In the genomic region with DNA sequence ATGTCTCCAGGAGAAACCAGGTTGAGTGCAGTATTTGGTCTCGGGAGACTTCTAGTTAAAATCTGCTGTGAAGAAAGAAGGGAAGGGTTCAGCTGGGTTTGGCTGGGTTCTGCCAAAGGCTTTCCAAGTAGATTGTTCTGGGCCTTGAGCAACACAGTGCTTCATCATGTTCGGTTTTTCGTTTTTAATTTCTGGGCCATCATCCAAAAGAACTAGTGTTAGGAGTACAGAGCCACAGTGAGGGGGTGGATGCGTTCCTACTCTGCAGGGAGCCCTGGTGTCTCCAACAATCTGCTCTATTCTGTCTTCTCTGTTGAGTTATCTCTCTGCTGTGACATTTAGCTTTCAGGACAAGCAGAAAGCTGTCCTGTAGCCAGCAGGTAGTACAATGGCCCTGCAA, we compare ENCODE assay signal across 10 mouse cellular contexts. TPM values are rescaled to one million over a fixed set of nuclear protein-coding genes. Genes with fewer than 3 reads are reported as not detected.
A peak's percentile ranks its signal among the peaks of the same experiment; 100 is the strongest.
DNase-seq lines count a peak whose midpoint lies in the region; ATAC-seq and TF ChIP-seq lines count a peak whose summit lies in the region.
"Had no signal": no experiment of that assay in that cellular context is flagged by ENCODE, and none has a peak within 500 bp of the region (broad histone marks: within the 10 kb centered on the region; RNA-seq: fewer than 3 reads in every experiment).

No protein-coding gene starts in this region.

- DNase-seq in lung, embryonic 14.5 days: peak; percentile 52
- no peak for DNase-seq in lung, adult 2 months
- peak; percentile 65 to 84 for DNase-seq in cerebellum, adult 2 months
- peak; percentile 18 for DNase-seq in heart, postnatal 25 days (ENCODE audit: low spot score)
- peak; percentile 51 for DNase-seq in lung, postnatal 36 days
- no peak for DNase-seq in hindbrain, embryonic 10.5 days (ENCODE audit: low spot score)
- no peak for DNase-seq in liver

- H3K9me3 ChIP-seq in lung, embryonic 14.5 days (ENCODE audit: low read depth, low read length): no peaks in the 10 kb centered on the region
- no peaks in the 10 kb centered on the region for H3K9me3 ChIP-seq in hindbrain, embryonic 10.5 days
- no peaks in the 10 kb centered on the region for H3K9me3 ChIP-seq in midbrain, embryonic 15.5 days
- H3K9me3 ChIP-seq: embryonic facial prominence, embryonic 13.5 days had no signal

- no peak for ATAC-seq in lung, embryonic 14.5 days (ENCODE audit: insufficient read depth)
- no peak for ATAC-seq in midbrain, embryonic 15.5 days (replicated peaks)

- no peak overlapping the region for H3K9ac ChIP-seq in lung, embryonic 14.5 days
- H3K9ac ChIP-seq in midbrain, embryonic 15.5 days: no peak overlapping the region
- H3K9ac ChIP-seq: embryonic facial prominence, embryonic 13.5 days had no signal

- H3K36me3 ChIP-seq in lung, embryonic 14.5 days (ENCODE audit: insufficient read depth): peaks cover 42% of the 10 kb centered on the region
- H3K36me3 ChIP-seq in hindbrain, embryonic 10.5 days: peaks cover 69% of the 10 kb centered on the region
- H3K36me3 ChIP-seq in midbrain, embryonic 15.5 days (replicated peaks): peaks cover 33% of the 10 kb centered on the region

- no peaks in the 10 kb centered on the region for H3K4me1 ChIP-seq in lung, embryonic 14.5 days (ENCODE audit: insufficient read depth)
- peaks cover 4% of the 10 kb centered on the region; the same call in 1 of the 2 replicates for H3K4me1 ChIP-seq in lung, adult 2 months (ENCODE audit: control insufficient read depth, insufficient read depth, low read length)
- H3K4me1 ChIP-seq in cerebellum, adult 2 months (ENCODE audit: control insufficient read depth, insufficient read depth, low read length): peaks cover 13% of the 10 kb centered on the region
- peaks cover 12% of the 10 kb centered on the region for H3K4me1 ChIP-seq in hindbrain, embryonic 10.5 days (replicated peaks)
- H3K4me1 ChIP-seq in midbrain, embryonic 15.5 days: peaks cover 13% of the 10 kb centered on the region

- TF ChIP-seq CTCF in lung, embryonic 14.5 days (IDR thresholded peaks at IDR 0.05; ENCODE audit: low read depth): no peak
- no peak for TF ChIP-seq CTCF in lung, adult 2 months (IDR thresholded peaks at IDR 0.05; ENCODE audit: insufficient read depth, low read length)
- no peak for TF ChIP-seq CTCF in cerebellum, adult 2 months (IDR thresholded peaks at IDR 0.05; ENCODE audit: borderline replicate concordance, insufficient read depth, low read depth, low read length)

- H3K4me2 ChIP-seq in lung, embryonic 14.5 days: no peak overlapping the region
- H3K4me2 ChIP-seq in midbrain, embryonic 15.5 days: no peak overlapping the region
- H3K4me2 ChIP-seq: embryonic facial prominence, embryonic 13.5 days had no signal

- no peak overlapping the region for H3K27ac ChIP-seq in lung, embryonic 14.5 days (ENCODE audit: low read depth)
- H3K27ac ChIP-seq in cerebellum, adult 2 months (ENCODE audit: insufficient read depth, low read length): peak overlapping the region; percentile 37
- H3K27ac ChIP-seq in hindbrain, embryonic 10.5 days: no peak overlapping the region
- no peak overlapping the region for H3K27ac ChIP-seq in midbrain, embryonic 15.5 days
- H3K27ac ChIP-seq: embryonic facial prominence, embryonic 13.5 days; kidney, postnatal 0 days had no signal

- WGBS in lung, embryonic 14.5 days: 68% methylated on average over 4 of the region's 4 CpGs
- 73% methylated on average over 4 of the region's 4 CpGs for WGBS in lung, adult 2 months
- 4% methylated on average over 4 of the region's 4 CpGs for WGBS in cerebellum, adult 2 months
- 93% methylated on average over 4 of the region's 4 CpGs for WGBS in hindbrain, embryonic 10.5 days
- 83% methylated on average over 4 of the region's 4 CpGs for WGBS in midbrain, embryonic 15.5 days

- intact Hi-C loops in heart, postnatal 25 days (cut with DNase I): loop anchor here (5.0 kb wide), 1 partner anchor 36 kb away; no protein-coding TSS in a partner anchor

- no peaks in the 10 kb centered on the region for H3K27me3 ChIP-seq in lung, embryonic 14.5 days (ENCODE audit: insufficient read depth, low read length)
- H3K27me3 ChIP-seq in cerebellum, adult 2 months (ENCODE audit: control insufficient read depth, insufficient read depth, low read length): no peaks in the 10 kb centered on the region
- no peaks in the 10 kb centered on the region for H3K27me3 ChIP-seq in hindbrain, embryonic 10.5 days (ENCODE audit: insufficient read depth, poor library complexity, severe bottlenecking)
- no peaks in the 10 kb centered on the region for H3K27me3 ChIP-seq in midbrain, embryonic 15.5 days (replicated peaks)
- H3K27me3 ChIP-seq: embryonic facial prominence, embryonic 13.5 days had no signal

- H3K4me3 ChIP-seq in lung, embryonic 14.5 days (ENCODE audit: low read depth, low read length): no peak overlapping the region
- no peak overlapping the region for H3K4me3 ChIP-seq in lung, adult 2 months (replicated peaks; ENCODE audit: extremely low read depth, low read depth, low read length)
- H3K4me3 ChIP-seq in cerebellum, adult 2 months (replicated peaks; ENCODE audit: insufficient read depth, low read depth, low read length): no peak overlapping the region
- no peak overlapping the region for H3K4me3 ChIP-seq in hindbrain, embryonic 10.5 days
- no peak overlapping the region for H3K4me3 ChIP-seq in midbrain, embryonic 15.5 days
- H3K4me3 ChIP-seq: embryonic facial prominence, embryonic 13.5 days had no signal

- TF ChIP-seq POLR2A in lung, adult 2 months (IDR thresholded peaks at IDR 0.05; ENCODE audit: borderline replicate concordance, extremely low read depth, low read depth, low read length): no peak
- TF ChIP-seq POLR2A in cerebellum, adult 2 months (IDR thresholded peaks at IDR 0.05; ENCODE audit: borderline replicate concordance, insufficient read depth, low read length): no peak

RNA-seq across cellular contexts. Expression of gene Lman2l, which starts 4.0 kb away (rescaled TPM):
- 27.4 and 29.7 TPM in 2 replicates for polyA plus RNA-seq in lung, embryonic 14.5 days (2014; fragmentation: Nextera tagmentation; extraction: Ambion mirVana)
- polyA plus RNA-seq in lung, adult 2 months (2012; rRNA removed): 9.7 and 15.9 TPM in 2 replicates
- 37.9 and 41.9 TPM in 2 replicates for polyA plus RNA-seq in cerebellum, adult 2 months (2012; rRNA removed)
- total RNA-seq in heart, postnatal 25 days (2021): 10 to 100 TPM; 22.8 to 27.2 TPM
- 62.9 and 65.2 TPM in 2 replicates for polyA plus RNA-seq in hindbrain, embryonic 10.5 days (2016; fragmentation: Nextera tagmentation; extraction: Ambion mirVana)
- polyA plus RNA-seq in midbrain, embryonic 15.5 days (2015; fragmentation: Nextera tagmentation; extraction: Ambion mirVana): 67.3 and 74.5 TPM in 2 replicates

RNA-seq across cellular contexts. Expression of gene Cnnm4, which starts 30.3 kb away (rescaled TPM):
- 10.9 and 11.0 TPM in 2 replicates for polyA plus RNA-seq in lung, embryonic 14.5 days (2014; fragmentation: Nextera tagmentation; extraction: Ambion mirVana)
- 5.6 and 5.9 TPM in 2 replicates for polyA plus RNA-seq in lung, adult 2 months (2012; rRNA removed)
- polyA plus RNA-seq in cerebellum, adult 2 months (2012; rRNA removed): 12.2 and 14.6 TPM in 2 replicates
- total RNA-seq in heart, postnatal 25 days (2021): 1 to 10 TPM; 4.1 to 4.3 TPM
- 13.4 and 15.3 TPM in 2 replicates for polyA plus RNA-seq in hindbrain, embryonic 10.5 days (2016; fragmentation: Nextera tagmentation; extraction: Ambion mirVana)
- 11.0 and 11.1 TPM in 2 replicates for polyA plus RNA-seq in midbrain, embryonic 15.5 days (2015; fragmentation: Nextera tagmentation; extraction: Ambion mirVana)

Comparison
In these comparisons a context has a peak if more than half of its experiments do, and no peak if none do; other contexts are left out.
1. DNase-seq: peak in lung, embryonic 14.5 days (single experiment), cerebellum, adult 2 months (2 of 2), heart, postnatal 25 days (single experiment) and lung, postnatal 36 days (single experiment); none in lung, adult 2 months (single experiment), hindbrain, embryonic 10.5 days (single experiment) and liver (single experiment).